25 mouse cellular contexts compared by ENCODE assay signal in the genomic region with DNA sequence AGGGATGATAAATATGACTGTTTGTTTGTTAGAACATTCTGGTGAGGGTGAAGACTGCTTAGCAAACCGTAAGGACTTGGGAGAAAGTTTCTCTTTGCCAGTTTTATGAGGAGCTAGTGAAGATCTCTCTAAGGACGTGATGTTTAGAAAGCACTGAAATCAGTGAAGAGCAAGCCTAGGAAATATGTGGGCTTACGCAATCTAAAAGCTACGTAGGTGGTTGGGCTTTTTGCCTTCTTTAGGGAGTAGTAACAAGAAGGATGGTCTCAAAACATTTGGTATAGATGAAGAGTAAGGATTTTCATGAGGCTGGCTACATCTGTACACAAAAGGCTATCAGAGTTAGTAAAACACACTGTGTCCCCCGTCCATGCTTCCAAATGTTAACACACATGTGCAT. TPM values are rescaled to one million over a fixed set of nuclear protein-coding genes. Genes with fewer than 3 reads are reported as not detected.
"Had no signal": no experiment of that assay in that cellular context is flagged by ENCODE, and none has a peak within 500 bp of the region (broad histone marks: within the 10 kb centered on the region; RNA-seq: fewer than 3 reads in every experiment).

No protein-coding gene starts in this region.

- H3K36me3 ChIP-seq: heart, embryonic 10.5 days; heart, embryonic 12.5 days; hindbrain, embryonic 10.5 days; hindbrain, embryonic 12.5 days; intestine, embryonic 15.5 days; limb, embryonic 10.5 days; limb, embryonic 12.5 days had no signal

- H3K4me3 ChIP-seq: gastrocnemius, adult 2 months; heart, embryonic 10.5 days; heart, embryonic 12.5 days; hindbrain, embryonic 10.5 days; hindbrain, embryonic 12.5 days; intestine, embryonic 15.5 days; layer of hippocampus, adult 2 months; left cerebral cortex, adult 2 months; limb, embryonic 10.5 days; limb, embryonic 12.5 days had no signal

- H3K4me1 ChIP-seq: heart, embryonic 10.5 days; heart, embryonic 12.5 days; hindbrain, embryonic 10.5 days; hindbrain, embryonic 12.5 days; intestine, embryonic 15.5 days; limb, embryonic 10.5 days; limb, embryonic 12.5 days had no signal

- H3K9me3 ChIP-seq: heart, embryonic 10.5 days; heart, embryonic 12.5 days; hindbrain, embryonic 10.5 days; hindbrain, embryonic 12.5 days; intestine, embryonic 15.5 days; limb, embryonic 10.5 days; limb, embryonic 12.5 days had no signal

- H3K27me3 ChIP-seq: heart, embryonic 12.5 days; hindbrain, embryonic 12.5 days; intestine, embryonic 15.5 days; limb, embryonic 12.5 days had no signal

- ATAC-seq: hindbrain, embryonic 16.5 days; inflammation-experienced regulatory T-cells, adult 6 months; intestine, embryonic 15.5 days; intestine, postnatal 0 days had no signal

- DNase-seq: gastrocnemius, adult 2 months; gastrocnemius, postnatal 10 days; gastrocnemius, postnatal 25 days; heart, adult 18-20 months; heart, postnatal 10 days; heart, postnatal 4 days; kidney, adult 18-20 months; kidney, adult 8-10 months; kidney, postnatal 10 days; kidney, postnatal 25 days; kidney, postnatal 4 days; liver had no signal

- H3K9ac ChIP-seq: heart, embryonic 12.5 days; hindbrain, embryonic 12.5 days; hindbrain, embryonic 14.5 days; intestine, embryonic 15.5 days; limb, embryonic 12.5 days had no signal

- H3K4me2 ChIP-seq: heart, embryonic 12.5 days; hindbrain, embryonic 12.5 days; hindbrain, embryonic 14.5 days; intestine, embryonic 15.5 days; limb, embryonic 12.5 days had no signal

- H3K27ac ChIP-seq: gastrocnemius, adult 2 months; heart, embryonic 10.5 days; hindbrain, embryonic 10.5 days; hindbrain, embryonic 12.5 days; hindbrain, embryonic 14.5 days; intestine, embryonic 15.5 days; layer of hippocampus, adult 2 months; left cerebral cortex, adult 2 months; limb, embryonic 10.5 days; limb, embryonic 12.5 days had no signal

RNA-seq across cellular contexts. Expression of a gene that starts 28.0 kb away (rescaled TPM):
- polyA plus RNA-seq: inflammation-experienced regulatory T-cells, adult 6 months had no signal
